Mouse (Mus musculus) myocyte (in vitro differentiated cells): ENCODE data around the gene Atg4c. TPM values are rescaled to one million over a fixed set of nuclear protein-coding genes. Genes with fewer than 3 reads are reported as not detected.
A peak's percentile ranks its signal among the peaks of the same experiment; 100 is the strongest.

Source experiments
- H3K27me3 ChIP-seq: one replicate; pipeline ENCODE4 v1.6.1; 2011; ENCODE audit not compliant: control insufficient read depth, insufficient read depth, insufficient read length
- H3K36me3 ChIP-seq: one replicate; pipeline ENCODE4 v1.6.1; 2011; ENCODE audit not compliant: control insufficient read depth, insufficient read depth
- H3K4me2 ChIP-seq: one replicate; pipeline ENCODE4 v1.6.1; 2011; ENCODE audit warnings: low read depth, control low read depth
- H3K4me3 ChIP-seq: one replicate; pipeline ENCODE4 v1.5.1; 2011; ENCODE audit warnings: mild to moderate bottlenecking, control low read depth, moderate library complexity
- H3K79me2 ChIP-seq: one replicate; pipeline ENCODE4 v1.6.1; 2011; ENCODE audit not compliant: control insufficient read depth, insufficient read depth
- H3ac ChIP-seq: one replicate; pipeline ENCODE4 v1.6.1; 2011; ENCODE audit not compliant: control insufficient read depth, insufficient read length
- CEBPB ChIP-seq: IDR thresholded peaks from 2 replicates; pipeline ENCODE4 v1.6.1; 2011; ENCODE audit warnings: mild to moderate bottlenecking, moderate library complexity; ENCODE audit not compliant: poor library complexity, insufficient read depth, severe bottlenecking
- E2F4 ChIP-seq: IDR thresholded peaks from one replicate; pipeline ENCODE4 v1.6.1; 2011; ENCODE audit warnings: mild to moderate bottlenecking, control low read depth, moderate library complexity; ENCODE audit not compliant: insufficient read depth
- MAX ChIP-seq: IDR thresholded peaks from one replicate; pipeline ENCODE4 v1.6.1; 2011; ENCODE audit warnings: low read depth, mild to moderate bottlenecking, control low read depth
- MYOD1 ChIP-seq, 3 experiments: IDR thresholded peaks; one replicate each; pipeline ENCODE4 v1.6.1; 2011; ENCODE audit warnings: control low read depth in 2 of 3, low read depth in 2 of 3, mild to moderate bottlenecking in 2 of 3, moderate library complexity in 1 of 3; ENCODE audit not compliant: insufficient read length in 2 of 3, control insufficient read depth in 1 of 3
- MYOG ChIP-seq, 3 experiments: IDR thresholded peaks; one replicate each; pipeline ENCODE4 v1.6.1; 2011; ENCODE audit warnings: control low read depth in 2 of 3, low read depth in 2 of 3, mild to moderate bottlenecking in 2 of 3; ENCODE audit not compliant: insufficient read length in 2 of 3, control insufficient read depth in 1 of 3, insufficient read depth in 1 of 3
- POLR2A ChIP-seq: IDR thresholded peaks from one replicate; pipeline ENCODE4 v1.6.1; 2011; ENCODE audit warnings: low read depth, mild to moderate bottlenecking, control low read depth, moderate library complexity; ENCODE audit not compliant: insufficient read length
- POLR2AphosphoS2 ChIP-seq: IDR thresholded peaks from one replicate; pipeline ENCODE4 v1.6.1; 2011; ENCODE audit warnings: low read depth, control low read depth; ENCODE audit not compliant: insufficient read length
- REST ChIP-seq: IDR thresholded peaks from one replicate; pipeline ENCODE4 v1.6.1; 2011; ENCODE audit warnings: mild to moderate bottlenecking, control low read depth, moderate library complexity; ENCODE audit not compliant: insufficient read depth, insufficient read length
- SRF ChIP-seq: IDR thresholded peaks from one replicate; pipeline ENCODE4 v1.6.1; 2011; ENCODE audit warnings: low read depth; ENCODE audit not compliant: control insufficient read depth, insufficient read length
- TCF12 ChIP-seq: IDR thresholded peaks from one replicate; pipeline ENCODE4 v1.6.1; 2011; ENCODE audit warnings: mild to moderate bottlenecking, control low read depth; ENCODE audit not compliant: poor library complexity, insufficient read depth, severe bottlenecking
- TCF3 ChIP-seq: IDR thresholded peaks from one replicate; pipeline ENCODE4 v1.6.1; 2011; ENCODE audit warnings: low read depth, control low read depth; ENCODE audit not compliant: insufficient read length
- USF1 ChIP-seq: IDR thresholded peaks from one replicate; pipeline ENCODE4 v1.6.1; 2011; ENCODE audit warnings: low read depth, mild to moderate bottlenecking, control low read depth, moderate library complexity
- polyA plus RNA-seq: library from polyadenylated mRNA; unstranded; fragments of >200 nt; fragmentation: generic; extraction: Trizol; gene quantifications from one replicate; pipeline ENCODE4 v1.2.1, GENCODE M21; 2012; ENCODE audit warnings: missing spikeins

Gene Atg4c
- polyA plus RNA-seq, 1 experiment: 3.5 TPM

DNA sequence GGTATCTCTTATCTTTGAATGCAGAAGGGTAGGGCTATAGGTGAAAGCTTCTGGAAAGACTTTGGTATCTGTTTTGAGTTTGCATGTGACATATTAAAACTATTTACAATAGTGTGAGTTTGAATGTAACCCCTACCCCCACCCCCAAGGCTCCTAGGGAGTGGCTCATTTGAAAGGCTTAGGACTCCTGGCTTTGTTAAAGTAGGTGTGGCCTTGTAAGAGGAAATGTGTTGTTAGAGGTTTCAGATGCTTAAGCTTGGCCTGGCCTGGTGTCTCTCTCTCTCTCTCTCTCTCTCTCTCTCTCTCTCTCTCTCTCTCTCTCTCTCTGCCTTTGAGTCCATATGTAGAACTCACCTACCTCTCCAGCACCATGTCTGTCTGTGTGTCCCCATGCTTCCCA is 5.0 kb downstream of the Atg4c start:
- no peaks in the 10 kb centered on the region for H3K27me3 ChIP-seq
- no peaks in the 10 kb centered on the region for H3K36me3 ChIP-seq
- no peak overlapping the region for H3ac ChIP-seq
- peaks cover 4% of the 10 kb centered on the region for H3K79me2 ChIP-seq
- TF ChIP-seq REST (no peak), CEBPB (no peak), POLR2A (no peak), TCF12 (no peak), MYOD1 (IDR thresholded peaks at IDR 0.05; ENCODE audit: control insufficient read depth in 1 of 3, insufficient read length in 2 of 3, low read depth in 2 of 3) (no peak), MAX (no peak), TCF3 (no peak), USF1 (no peak), E2F4 (no peak), SRF (no peak), MYOG (IDR thresholded peaks at IDR 0.05; ENCODE audit: control insufficient read depth in 1 of 3, insufficient read depth in 1 of 3, insufficient read length in 2 of 3, low read depth in 2 of 3) (no peak), POLR2AphosphoS2 (no peak)
- H3K4me2 ChIP-seq: no peak overlapping the region
- no peak overlapping the region for H3K4me3 ChIP-seq

DNA sequence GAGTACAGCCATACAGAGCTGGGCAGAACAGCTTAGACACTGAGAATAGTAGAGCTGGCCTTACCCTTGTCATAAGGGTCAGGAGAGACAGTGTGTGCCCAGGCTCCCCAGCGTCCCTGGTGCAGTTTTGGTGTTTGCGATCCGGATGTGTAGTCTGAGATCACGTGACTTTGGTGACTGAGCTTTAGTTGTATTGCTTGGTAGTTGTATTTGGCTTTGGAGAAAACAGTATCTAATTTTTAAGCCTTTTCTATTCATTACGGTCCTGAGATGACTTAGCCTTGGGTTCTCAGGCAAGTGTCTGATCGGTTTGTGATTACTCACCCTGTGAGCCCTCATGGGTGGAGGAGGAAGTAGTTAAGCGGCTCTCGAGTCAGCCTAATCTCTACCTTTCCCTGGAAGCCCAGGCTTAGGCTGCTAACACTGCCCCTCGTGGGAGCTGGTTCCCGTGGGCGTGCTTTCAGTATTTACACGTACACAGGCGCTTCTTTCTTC is 6.1 kb downstream of the Atg4c start:
- Histone ChIP-seq H3K36me3 (no peaks in the 10 kb centered on the region), H3K79me2 (peaks cover 3% of the 10 kb centered on the region), H3K4me2 (no peak overlapping the region), H3K4me3 (no peak overlapping the region), H3ac (no peak overlapping the region), H3K27me3 (no peaks in the 10 kb centered on the region)
- TF ChIP-seq MYOG (IDR thresholded peaks at IDR 0.05; ENCODE audit: control insufficient read depth in 1 of 3, insufficient read depth in 1 of 3, insufficient read length in 2 of 3, low read depth in 2 of 3) (no peak), MYOD1 (IDR thresholded peaks at IDR 0.05; ENCODE audit: control insufficient read depth in 1 of 3, insufficient read length in 2 of 3, low read depth in 2 of 3) (no peak), E2F4 (no peak), REST (no peak), TCF12 (no peak), MAX (no peak), POLR2A (no peak)

DNA sequence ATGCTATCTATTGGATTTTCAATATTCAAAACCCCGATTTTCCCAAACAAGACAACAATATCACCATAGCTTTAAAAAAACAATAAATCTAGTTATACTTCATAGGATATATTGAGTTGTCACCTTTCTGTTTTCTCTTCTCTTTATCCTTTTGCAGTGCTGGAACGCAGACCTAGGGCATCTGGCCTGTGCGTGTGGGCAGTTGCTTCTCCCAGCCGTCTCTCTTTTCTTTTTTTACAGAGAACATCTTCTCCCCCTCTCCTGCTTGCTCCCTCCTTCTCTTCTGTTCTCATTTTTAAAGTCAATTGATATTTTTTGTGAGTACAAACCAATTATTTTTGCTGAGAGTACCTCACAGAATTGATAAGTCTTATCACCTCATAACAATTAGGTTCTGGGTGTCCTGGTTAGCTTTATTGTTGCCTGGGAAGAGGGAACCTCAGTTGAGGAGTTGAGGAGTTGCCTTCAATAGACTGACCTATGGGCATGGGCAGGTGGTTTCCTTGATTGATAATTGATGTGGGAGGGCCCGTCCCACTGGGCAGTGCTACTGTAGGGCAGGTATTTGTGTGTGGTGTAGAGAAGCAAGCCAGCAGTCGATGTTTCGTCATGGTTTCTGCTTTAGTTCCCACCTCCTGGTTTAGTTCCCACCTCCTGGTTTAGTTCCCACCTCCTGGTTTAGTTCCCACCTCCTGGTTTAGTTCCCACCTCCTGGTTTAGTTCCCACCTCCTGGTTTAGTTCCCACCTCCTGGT is 6.8 kb downstream of the Atg4c start:
- Histone ChIP-seq H3K4me3 (no peak overlapping the region), H3K4me2 (no peak overlapping the region), H3K79me2 (no peaks in the 10 kb centered on the region), H3K36me3 (no peaks in the 10 kb centered on the region), H3K27me3 (no peaks in the 10 kb centered on the region), H3ac (no peak overlapping the region)
- TF ChIP-seq E2F4: no peak
- TF ChIP-seq TCF3: no peak
- no peak for TF ChIP-seq POLR2A
- no peak for TF ChIP-seq MYOD1 (IDR thresholded peaks at IDR 0.05; ENCODE audit: control insufficient read depth in 1 of 3, insufficient read length in 2 of 3, low read depth in 2 of 3)
- no peak for TF ChIP-seq MYOG (IDR thresholded peaks at IDR 0.05; ENCODE audit: control insufficient read depth in 1 of 3, insufficient read depth in 1 of 3, insufficient read length in 2 of 3, low read depth in 2 of 3)
- no peak for TF ChIP-seq TCF12
- TF ChIP-seq MAX: no peak
- no peak for TF ChIP-seq POLR2AphosphoS2
- TF ChIP-seq SRF: no peak
- TF ChIP-seq REST: no peak
- no peak for TF ChIP-seq USF1
- no peak for TF ChIP-seq CEBPB

DNA sequence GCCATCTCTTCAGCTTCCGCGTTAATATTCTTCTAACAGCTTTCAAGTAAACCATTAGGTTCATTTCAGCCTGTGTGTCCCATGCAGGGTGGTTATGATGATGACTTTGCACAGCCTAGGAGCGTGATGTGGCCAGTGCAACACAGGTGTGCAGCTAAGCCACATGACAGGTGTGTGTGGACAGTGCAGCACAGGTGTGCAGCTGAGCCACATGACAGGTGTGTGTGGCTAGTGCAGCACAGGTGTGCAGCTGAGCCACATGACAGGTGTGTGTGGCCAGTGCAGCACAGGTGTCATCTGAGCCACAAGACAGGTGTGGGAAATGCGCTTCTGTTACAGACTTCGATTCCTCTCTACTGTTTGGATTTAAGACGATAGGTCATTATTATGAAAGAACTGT is 12.0 kb downstream of the Atg4c start:
- H3K79me2 ChIP-seq: no peaks in the 10 kb centered on the region
- H3K4me2 ChIP-seq: no peak overlapping the region
- H3K27me3 ChIP-seq: no peaks in the 10 kb centered on the region
- no peak overlapping the region for H3ac ChIP-seq
- TF ChIP-seq MAX (no peak), POLR2A (no peak), POLR2AphosphoS2 (no peak), TCF3 (peak; percentile 78), MYOG (IDR thresholded peaks at IDR 0.05; ENCODE audit: control insufficient read depth in 1 of 3, insufficient read depth in 1 of 3, insufficient read length in 2 of 3, low read depth in 2 of 3) (peak in 2 of 3 experiments; percentile 84 to 92), CEBPB (no peak), TCF12 (peak; percentile 62), E2F4 (no peak), MYOD1 (IDR thresholded peaks at IDR 0.05; ENCODE audit: control insufficient read depth in 1 of 3, insufficient read length in 2 of 3, low read depth in 2 of 3) (peak in 2 of 3 experiments; percentile 85), USF1 (no peak), REST (no peak)
- H3K36me3 ChIP-seq: no peaks in the 10 kb centered on the region
- no peak overlapping the region for H3K4me3 ChIP-seq

DNA sequence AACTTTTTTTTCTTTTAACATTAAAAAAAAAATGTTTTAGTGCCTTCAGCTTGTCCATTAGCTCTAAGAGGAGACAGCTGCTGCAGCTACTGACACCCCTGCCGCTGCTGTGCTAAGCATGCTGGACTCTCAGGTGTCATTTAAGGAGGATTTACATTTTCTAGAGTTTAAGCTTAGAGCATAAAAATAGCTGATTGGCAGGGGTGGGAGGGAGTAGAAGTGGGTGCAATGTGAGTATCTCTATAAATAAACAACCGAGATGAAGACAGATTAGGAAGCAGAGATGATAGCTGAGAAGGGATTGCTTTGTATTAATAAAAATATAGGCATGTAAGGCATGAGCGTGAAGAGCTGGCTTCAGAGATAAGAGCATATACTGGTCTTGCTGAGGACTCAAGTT is 12.6 kb downstream of the Atg4c start:
- Histone ChIP-seq H3K36me3 (no peaks in the 10 kb centered on the region), H3ac (no peak overlapping the region), H3K79me2 (no peaks in the 10 kb centered on the region), H3K4me2 (no peak overlapping the region), H3K4me3 (no peak overlapping the region), H3K27me3 (no peaks in the 10 kb centered on the region)
- TF ChIP-seq TCF3: no peak
- no peak for TF ChIP-seq USF1
- TF ChIP-seq POLR2A: no peak
- TF ChIP-seq MAX: no peak
- TF ChIP-seq MYOD1 (IDR thresholded peaks at IDR 0.05; ENCODE audit: control insufficient read depth in 1 of 3, insufficient read length in 2 of 3, low read depth in 2 of 3): no peak
- TF ChIP-seq MYOG (IDR thresholded peaks at IDR 0.05; ENCODE audit: control insufficient read depth in 1 of 3, insufficient read depth in 1 of 3, insufficient read length in 2 of 3, low read depth in 2 of 3): no peak
- no peak for TF ChIP-seq E2F4
- no peak for TF ChIP-seq POLR2AphosphoS2
- no peak for TF ChIP-seq SRF
- TF ChIP-seq REST: no peak
- TF ChIP-seq TCF12: no peak
- no peak for TF ChIP-seq CEBPB
